41 mouse cellular contexts compared by ENCODE assay signal in genomic region chr11:59543376-59543775, GRCm38 (mm10). TPM values are rescaled to one million over a fixed set of nuclear protein-coding genes. Genes with fewer than 3 reads are reported as not detected.
DNase-seq lines count a peak whose midpoint lies in the region; ATAC-seq and TF ChIP-seq lines count a peak whose summit lies in the region.
"Had no signal": no experiment of that assay in that cellular context is flagged by ENCODE, and none has a peak within 500 bp of the region (broad histone marks: within the 10 kb centered on the region; RNA-seq: fewer than 3 reads in every experiment).

No protein-coding gene starts in this region.

- WGBS in lung, postnatal 0 days: 70% methylated on average over 3 of the region's 3 CpGs

- no peak for TF ChIP-seq EP300 in lung, postnatal 0 days (IDR thresholded peaks at IDR 0.05)

- peak; percentile 52 for DNase-seq in lung, postnatal 0 days (ENCODE audit: low spot score)
- DNase-seq in lung, postnatal 10 days: no peak
- no peak for DNase-seq in adrenal gland, postnatal 14 days
- DNase-seq: adrenal gland, adult 8-10 months; B cell, adult 2 months; cerebellum, adult 18-20 months; cerebellum, postnatal 10 days; forebrain, postnatal 0 days; gastrocnemius, postnatal 10 days; kidney, adult 18-20 months; kidney, postnatal 25 days; right cerebral cortex, postnatal 4 days had no signal

- H3K36me3 ChIP-seq in lung, postnatal 0 days (ENCODE audit: insufficient read depth, low read length): no peaks in the 10 kb centered on the region
- H3K36me3 ChIP-seq in C2C12 (ENCODE audit: control insufficient read depth, insufficient read depth): no peaks in the 10 kb centered on the region
- H3K36me3 ChIP-seq: embryonic facial prominence, embryonic 13.5 days; heart, embryonic 10.5 days; heart, embryonic 15.5 days; kidney, embryonic 15.5 days; limb, embryonic 12.5 days; liver, embryonic 15.5 days; midbrain, embryonic 10.5 days; midbrain, embryonic 15.5 days; neural tube, embryonic 15.5 days had no signal

- no peak for TF ChIP-seq CTCF in lung, postnatal 0 days (IDR thresholded peaks at IDR 0.05)
- TF ChIP-seq CTCF in C2C12 (IDR thresholded peaks at IDR 0.05; ENCODE audit: control insufficient read depth, insufficient read depth, insufficient read length): no peak
- no peak for TF ChIP-seq CTCF in bone marrow macrophage, adult 2 months (IDR thresholded peaks at IDR 0.05; ENCODE audit: low read depth, low read length)

- no peaks in the 10 kb centered on the region for H3K79me2 ChIP-seq in C2C12 (ENCODE audit: control insufficient read depth, insufficient read depth)

- no peaks in the 10 kb centered on the region for H3K9me3 ChIP-seq in lung, postnatal 0 days (ENCODE audit: low read length)
- H3K9me3 ChIP-seq: embryonic facial prominence, embryonic 13.5 days; heart, embryonic 10.5 days; heart, embryonic 15.5 days; kidney, embryonic 15.5 days; limb, embryonic 12.5 days; liver, embryonic 15.5 days; midbrain, embryonic 10.5 days; midbrain, embryonic 15.5 days; neural tube, embryonic 15.5 days had no signal

- H3ac ChIP-seq in C2C12 (ENCODE audit: control insufficient read depth, insufficient read length, low read depth): no peak overlapping the region

- H3K27me3 ChIP-seq in lung, postnatal 0 days (replicated peaks; ENCODE audit: insufficient read depth, low read length): no peaks in the 10 kb centered on the region
- H3K27me3 ChIP-seq in C2C12 (ENCODE audit: control insufficient read depth, insufficient read depth, insufficient read length): peaks cover 8% of the 10 kb centered on the region
- H3K27me3 ChIP-seq: embryonic facial prominence, embryonic 13.5 days; heart, embryonic 15.5 days; kidney, embryonic 15.5 days; liver, embryonic 15.5 days; midbrain, embryonic 15.5 days; neural tube, embryonic 15.5 days had no signal

- TF ChIP-seq POLR2A in bone marrow macrophage, adult 2 months (IDR thresholded peaks at IDR 0.05; ENCODE audit: borderline replicate concordance, low read depth, low read length): no peak

- no peak overlapping the region for H3K27ac ChIP-seq in lung, postnatal 0 days (ENCODE audit: low read length)
- H3K27ac ChIP-seq in bone marrow macrophage, adult 2 months (ENCODE audit: insufficient read depth, low read depth, low read length): peak overlapping the region; percentile 98
- H3K27ac ChIP-seq: embryonic facial prominence, embryonic 13.5 days; heart, embryonic 10.5 days; heart, embryonic 15.5 days; kidney, embryonic 15.5 days; layer of hippocampus, adult 2 months; limb, embryonic 12.5 days; liver, embryonic 15.5 days; midbrain, embryonic 10.5 days; midbrain, embryonic 15.5 days; neural tube, embryonic 15.5 days had no signal

- H3K4me2 ChIP-seq in lung, postnatal 0 days (replicated peaks; ENCODE audit: low read depth, low read length): no peak overlapping the region
- H3K4me2 ChIP-seq: embryonic facial prominence, embryonic 13.5 days; heart, embryonic 15.5 days; kidney, embryonic 15.5 days; limb, embryonic 12.5 days; liver, embryonic 15.5 days; midbrain, embryonic 15.5 days; neural tube, embryonic 15.5 days had no signal

- no peak overlapping the region for H3K4me3 ChIP-seq in lung, postnatal 0 days (ENCODE audit: low read depth, low read length)
- no peak overlapping the region for H3K4me3 ChIP-seq in C2C12 (ENCODE audit: insufficient read depth, poor library complexity, severe bottlenecking)
- peak overlapping the region; percentile 62 for H3K4me3 ChIP-seq in bone marrow macrophage, adult 2 months (ENCODE audit: insufficient read depth, low read length)
- H3K4me3 ChIP-seq: embryonic facial prominence, embryonic 13.5 days; heart, embryonic 10.5 days; heart, embryonic 15.5 days; kidney, embryonic 15.5 days; layer of hippocampus, adult 2 months; left cerebral cortex, adult 2 months; limb, embryonic 12.5 days; liver, embryonic 15.5 days; midbrain, embryonic 10.5 days; midbrain, embryonic 15.5 days; neural tube, embryonic 15.5 days had no signal

- H3K79me3 ChIP-seq in C2C12 (ENCODE audit: low read depth): no peaks in the 10 kb centered on the region

- 0 out of 2 replicates have a peak, but pooled peaks have one; percentile 41 for ATAC-seq in lung, postnatal 0 days
- peak; percentile 30; the same call in 1 of the 2 replicates for ATAC-seq in megakaryocyte progenitor cell, adult 5-6 weeks (replicated peaks; ENCODE audit: poor library complexity)
- ATAC-seq in erythroid progenitor cell, adult 5-6 weeks (replicated peaks; ENCODE audit: low FRiP score, poor library complexity, severe bottlenecking): no peak
- ATAC-seq: forebrain, postnatal 0 days; hindbrain, embryonic 16.5 days; midbrain, embryonic 15.5 days had no signal

- no peaks in the 10 kb centered on the region; the same call in 1 of the 2 replicates for H3K4me1 ChIP-seq in lung, postnatal 0 days (ENCODE audit: insufficient read depth, low read depth, low read length)
- peaks cover 49% of the 10 kb centered on the region for H3K4me1 ChIP-seq in bone marrow macrophage, adult 2 months (ENCODE audit: control insufficient read depth, insufficient read depth, low read length)
- H3K4me1 ChIP-seq: heart, embryonic 10.5 days had no signal

- H3K9ac ChIP-seq in lung, postnatal 0 days (replicated peaks; ENCODE audit: low read depth): no peak overlapping the region
- H3K9ac ChIP-seq: embryonic facial prominence, embryonic 13.5 days; forebrain, postnatal 0 days; heart, embryonic 15.5 days; kidney, embryonic 15.5 days; limb, embryonic 12.5 days; liver, embryonic 15.5 days; midbrain, embryonic 15.5 days; neural tube, embryonic 15.5 days had no signal

TF ChIP-seq in C2C12, 6 proteins besides CTCF, POLR2A, EP300 and RAD21:
- TF ChIP-seq FOSL1 (IDR thresholded peaks at IDR 0.05; ENCODE audit: insufficient read depth, low read length, poor library complexity, severe bottlenecking) (no peak), CEBPB (IDR thresholded peaks at IDR 0.05; ENCODE audit: low read depth) (peak; percentile 19)

RNA-seq across cellular contexts. Expression of gene Nlrp3, which starts 2.0 kb away (rescaled TPM):
- polyA plus RNA-seq in lung, postnatal 0 days (2015; fragmentation: Nextera tagmentation; extraction: Ambion mirVana): 0.74 and 1.5 TPM in 2 replicates
- 0.04 TPM for polyA plus RNA-seq in C2C12 (2012; fragmentation: generic; extraction: Trizol)
- 50.6 and 52.3 TPM in 2 replicates for polyA plus RNA-seq in bone marrow macrophage, adult 2 months (2012; ENCODE audit: insufficient read depth, insufficient read length, missing spikeins)
- 3.0 and 6.9 TPM in 2 replicates for total RNA-seq in megakaryocyte progenitor cell, adult 5-6 weeks (2015)
- total RNA-seq in megakaryocyte progenitor cell, adult 5-6 weeks (2017): 5.5 and 8.5 TPM in 2 replicates
- total RNA-seq in adrenal gland, postnatal 14 days (2021): 0.56 and 0.64 TPM in 2 replicates
- total RNA-seq in erythroid progenitor cell, adult 5-6 weeks (2015; ENCODE audit: low replicate concordance): 0.72 and 0.84 TPM in 2 replicates
- total RNA-seq in erythroid progenitor cell, adult 5-6 weeks (2017; ENCODE audit: low replicate concordance): 0.13 and 1.3 TPM in 2 replicates
- polyA plus RNA-seq: limb, embryonic 12.5 days; midbrain, embryonic 15.5 days had no signal

RNA-seq across cellular contexts. Expression of gene Zkscan17, which starts 16.8 kb away (rescaled TPM):
- polyA plus RNA-seq in lung, postnatal 0 days (2015; fragmentation: Nextera tagmentation; extraction: Ambion mirVana): 13.1 and 13.3 TPM in 2 replicates
- 21.5 TPM for polyA plus RNA-seq in C2C12 (2012; fragmentation: generic; extraction: Trizol)
- polyA plus RNA-seq in bone marrow macrophage, adult 2 months (2012; ENCODE audit: insufficient read depth, insufficient read length, missing spikeins): 20.2 and 24.1 TPM in 2 replicates
- total RNA-seq in megakaryocyte progenitor cell, adult 5-6 weeks (2015): 15.6 and 15.7 TPM in 2 replicates
- 12.7 and 13.7 TPM in 2 replicates for total RNA-seq in megakaryocyte progenitor cell, adult 5-6 weeks (2017)
- 19.9 and 22.8 TPM in 2 replicates for total RNA-seq in adrenal gland, postnatal 14 days (2021)
- total RNA-seq in erythroid progenitor cell, adult 5-6 weeks (2015; ENCODE audit: low replicate concordance): 1.7 and 2.9 TPM in 2 replicates
- 3.0 and 3.7 TPM in 2 replicates for total RNA-seq in erythroid progenitor cell, adult 5-6 weeks (2017; ENCODE audit: low replicate concordance)

RNA-seq across cellular contexts. Expression of gene Olfr222, which starts 32.7 kb away (rescaled TPM):
- polyA plus RNA-seq in lung, postnatal 0 days (2015; fragmentation: Nextera tagmentation; extraction: Ambion mirVana): not detected in 2 replicates
- polyA plus RNA-seq in C2C12 (2012; fragmentation: generic; extraction: Trizol): not detected
- not detected in 2 replicates for polyA plus RNA-seq in bone marrow macrophage, adult 2 months (2012; ENCODE audit: insufficient read depth, insufficient read length, missing spikeins)
- not detected in 2 replicates for total RNA-seq in megakaryocyte progenitor cell, adult 5-6 weeks (2015)
- total RNA-seq in megakaryocyte progenitor cell, adult 5-6 weeks (2017): not detected in 2 replicates
- total RNA-seq in adrenal gland, postnatal 14 days (2021): not detected in 2 replicates
- not detected in 2 replicates for total RNA-seq in erythroid progenitor cell, adult 5-6 weeks (2015; ENCODE audit: low replicate concordance)
- not detected in 2 replicates for total RNA-seq in erythroid progenitor cell, adult 5-6 weeks (2017; ENCODE audit: low replicate concordance)
- total RNA-seq: adrenal gland, adult 8-10 months; CH12.LX; common myeloid progenitor, adult 5-6 weeks; ES-E14; forebrain, postnatal 0 days; gastrocnemius, postnatal 10 days; heart, postnatal 25 days; layer of hippocampus, adult 2 months; layer of hippocampus, postnatal 14 days; left cerebral cortex, adult 2 months; left cerebral cortex, postnatal 25 days had no signal
- polyA plus RNA-seq: brain, embryonic 14.5 days; embryonic facial prominence, embryonic 13.5 days; forebrain, embryonic 11.5 days; forebrain, postnatal 0 days; heart, embryonic 10.5 days; heart, embryonic 15.5 days; hindbrain, embryonic 11.5 days; hindbrain, embryonic 16.5 days; intestine, embryonic 14.5 days; kidney, embryonic 15.5 days; limb, embryonic 12.5 days; liver, embryonic 15.5 days; lung, embryonic 16.5 days; midbrain, embryonic 10.5 days; midbrain, embryonic 15.5 days; neural tube, embryonic 15.5 days; stomach, embryonic 14.5 days had no signal

RNA-seq across cellular contexts. Expression of gene Olfr223, which starts 49.7 kb away (rescaled TPM):
- polyA plus RNA-seq in lung, postnatal 0 days (2015; fragmentation: Nextera tagmentation; extraction: Ambion mirVana): not detected in 2 replicates
- polyA plus RNA-seq in C2C12 (2012; fragmentation: generic; extraction: Trizol): not detected
- not detected in 2 replicates for polyA plus RNA-seq in bone marrow macrophage, adult 2 months (2012; ENCODE audit: insufficient read depth, insufficient read length, missing spikeins)
- total RNA-seq in megakaryocyte progenitor cell, adult 5-6 weeks (2015): not detected in 2 replicates
- total RNA-seq in megakaryocyte progenitor cell, adult 5-6 weeks (2017): not detected in 2 replicates
- not detected in 2 replicates for total RNA-seq in adrenal gland, postnatal 14 days (2021)
- not detected in 2 replicates for total RNA-seq in erythroid progenitor cell, adult 5-6 weeks (2015; ENCODE audit: low replicate concordance)
- total RNA-seq in erythroid progenitor cell, adult 5-6 weeks (2017; ENCODE audit: low replicate concordance): not detected in 2 replicates
- total RNA-seq: adrenal gland, adult 8-10 months; CH12.LX; common myeloid progenitor, adult 5-6 weeks; ES-E14; forebrain, postnatal 0 days; gastrocnemius, postnatal 10 days; heart, postnatal 25 days; layer of hippocampus, adult 2 months; layer of hippocampus, postnatal 14 days; left cerebral cortex, adult 2 months; left cerebral cortex, postnatal 25 days had no signal
- polyA plus RNA-seq: brain, embryonic 14.5 days; embryonic facial prominence, embryonic 13.5 days; forebrain, embryonic 11.5 days; forebrain, postnatal 0 days; heart, embryonic 10.5 days; heart, embryonic 15.5 days; hindbrain, embryonic 11.5 days; hindbrain, embryonic 16.5 days; intestine, embryonic 14.5 days; kidney, embryonic 15.5 days; limb, embryonic 12.5 days; liver, embryonic 15.5 days; lung, embryonic 16.5 days; midbrain, embryonic 10.5 days; midbrain, embryonic 15.5 days; neural tube, embryonic 15.5 days; stomach, embryonic 14.5 days; testis, adult 2 months had no signal
